In the genomic region with DNA sequence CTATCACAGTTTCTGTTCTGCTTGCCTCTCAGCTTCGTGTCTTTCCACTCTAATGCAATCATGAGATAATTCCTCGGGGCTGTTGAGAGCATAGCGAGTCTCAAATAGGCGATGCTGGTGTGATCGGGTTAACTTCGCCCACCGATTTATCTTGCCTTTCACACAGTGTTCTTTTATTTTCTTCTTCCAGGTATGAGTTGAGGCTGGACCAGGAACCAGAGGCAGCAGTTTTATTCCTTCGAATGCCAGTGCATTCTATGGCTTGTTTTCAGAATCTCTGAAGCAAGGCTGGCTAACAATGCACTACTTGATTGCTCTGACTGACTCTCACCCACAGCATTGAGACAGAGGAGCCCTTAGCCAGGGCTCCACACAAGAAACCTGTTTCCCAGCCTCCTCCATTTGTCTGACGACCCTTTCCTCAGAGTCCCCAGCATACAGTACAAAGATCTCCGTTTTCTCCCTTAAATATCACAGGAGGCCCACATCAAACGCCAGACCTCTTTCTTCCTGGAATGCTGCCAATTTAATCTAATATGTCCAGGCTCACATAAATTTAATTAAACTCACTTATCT, we compare ENCODE assay signal across 8 mouse cellular contexts.
DNase-seq lines count a peak whose midpoint lies in the region; ATAC-seq and TF ChIP-seq lines count a peak whose summit lies in the region.

No protein-coding gene starts in this region.

- ATAC-seq in forebrain, embryonic 16.5 days, result peak; percentile 34
- ATAC-seq in liver, embryonic 15.5 days (ENCODE audit: insufficient read depth), result no peak
- ATAC-seq in stomach, postnatal 0 days (ENCODE audit: low FRiP score, low TSS enrichment), result no peak
- no peak for ATAC-seq in erythroid progenitor cell, adult 5-6 weeks (replicated peaks; ENCODE audit: low FRiP score, poor library complexity, severe bottlenecking)

- no peaks in the 10 kb centered on the region for H3K36me3 ChIP-seq in forebrain, embryonic 16.5 days (ENCODE audit: control insufficient read depth, insufficient read depth)
- no peaks in the 10 kb centered on the region for H3K36me3 ChIP-seq in liver, embryonic 15.5 days (replicated peaks)
- H3K36me3 ChIP-seq in stomach, postnatal 0 days (ENCODE audit: control insufficient read depth, insufficient read depth, low read length), result no peaks in the 10 kb centered on the region

- WGBS in forebrain, embryonic 16.5 days, result 4% methylated on average over 11 of the region's 11 CpGs
- 31% methylated on average over 11 of the region's 11 CpGs for WGBS in liver, embryonic 15.5 days (ENCODE audit: insufficient replicate concordance)
- WGBS in stomach, postnatal 0 days, result 30% methylated on average over 11 of the region's 11 CpGs

- H3K4me2 ChIP-seq in forebrain, embryonic 16.5 days (ENCODE audit: low read length), result peak overlapping the region; percentile 46
- peak overlapping the region; percentile 42 for H3K4me2 ChIP-seq in liver, embryonic 15.5 days
- peak overlapping the region; percentile 47 for H3K4me2 ChIP-seq in stomach, postnatal 0 days (replicated peaks; ENCODE audit: low read depth)

- peak overlapping the region; percentile 54 for H3K27ac ChIP-seq in forebrain, embryonic 16.5 days (ENCODE audit: low read length)
- H3K27ac ChIP-seq in liver, embryonic 15.5 days (replicated peaks), result no peak overlapping the region
- peak overlapping the region; percentile 73 for H3K27ac ChIP-seq in stomach, postnatal 0 days (replicated peaks)

- peak overlapping the region; percentile 5; the same call in 1 of the 2 replicates for H3K4me3 ChIP-seq in forebrain, embryonic 16.5 days (replicated peaks; ENCODE audit: low read length)
- no peak overlapping the region for H3K4me3 ChIP-seq in liver, embryonic 15.5 days (replicated peaks)
- peak overlapping the region; percentile 21; the same call in 1 of the 2 replicates for H3K4me3 ChIP-seq in stomach, postnatal 0 days (ENCODE audit: low read depth, low read length)

- TF ChIP-seq CTCF in stomach, postnatal 0 days (IDR thresholded peaks at IDR 0.05; ENCODE audit: low read depth), result no peak

- H3K27me3 ChIP-seq in forebrain, embryonic 16.5 days (replicated peaks; ENCODE audit: control insufficient read depth, insufficient read depth, low read length), result no peaks in the 10 kb centered on the region
- H3K27me3 ChIP-seq in liver, embryonic 15.5 days, result no peaks in the 10 kb centered on the region
- H3K27me3 ChIP-seq in stomach, postnatal 0 days (ENCODE audit: control insufficient read depth, insufficient read depth, low read length), result no peaks in the 10 kb centered on the region

- H3K4me1 ChIP-seq in forebrain, embryonic 16.5 days (replicated peaks; ENCODE audit: control insufficient read depth, insufficient read depth, low read length), result peaks cover 36% of the 10 kb centered on the region
- peaks cover 26% of the 10 kb centered on the region for H3K4me1 ChIP-seq in liver, embryonic 15.5 days (replicated peaks)
- peaks cover 4% of the 10 kb centered on the region; the same call in 1 of the 2 replicates for H3K4me1 ChIP-seq in stomach, postnatal 0 days (replicated peaks; ENCODE audit: control insufficient read depth, insufficient read depth)

- H3K9me3 ChIP-seq in forebrain, embryonic 16.5 days (ENCODE audit: control insufficient read depth, low read length), result no peaks in the 10 kb centered on the region
- H3K9me3 ChIP-seq in liver, embryonic 15.5 days (replicated peaks), result no peaks in the 10 kb centered on the region
- H3K9me3 ChIP-seq in stomach, postnatal 0 days (ENCODE audit: control insufficient read depth, low read length), result no peaks in the 10 kb centered on the region

- H3K9ac ChIP-seq in forebrain, embryonic 16.5 days (replicated peaks; ENCODE audit: low read depth, low read length), result no peak overlapping the region
- no peak overlapping the region for H3K9ac ChIP-seq in liver, embryonic 15.5 days
- no peak overlapping the region for H3K9ac ChIP-seq in stomach, postnatal 0 days (ENCODE audit: low read length)

- DNase-seq in retina, embryonic 14.5 days (ENCODE audit: low spot score), result peak; percentile 34
- DNase-seq in retina, postnatal 1 day, result no peak
- DNase-seq in stomach, postnatal 0 days (ENCODE audit: low spot score), result no peak
- no peak for DNase-seq in c-Kit-positive CD71-positive TER-119-positive erythroid progenitor cells, embryonic 14.5 days (ENCODE audit: low spot score)
- no peak for DNase-seq in spleen, postnatal 4 days (ENCODE audit: low spot score in 2 of 2)

- no peak for TF ChIP-seq EP300 in stomach, postnatal 0 days (optimal IDR thresholded peaks at IDR 0.05)
